Mouse (Mus musculus): ENCODE results near the gene Tfdp2. TPM values are rescaled to one million over a fixed set of nuclear protein-coding genes. Genes with fewer than 3 reads are reported as not detected.

Gene Tfdp2
- total RNA-seq, 2 experiments from 2014 or later = 12.2 to 21.4 TPM

DNA sequence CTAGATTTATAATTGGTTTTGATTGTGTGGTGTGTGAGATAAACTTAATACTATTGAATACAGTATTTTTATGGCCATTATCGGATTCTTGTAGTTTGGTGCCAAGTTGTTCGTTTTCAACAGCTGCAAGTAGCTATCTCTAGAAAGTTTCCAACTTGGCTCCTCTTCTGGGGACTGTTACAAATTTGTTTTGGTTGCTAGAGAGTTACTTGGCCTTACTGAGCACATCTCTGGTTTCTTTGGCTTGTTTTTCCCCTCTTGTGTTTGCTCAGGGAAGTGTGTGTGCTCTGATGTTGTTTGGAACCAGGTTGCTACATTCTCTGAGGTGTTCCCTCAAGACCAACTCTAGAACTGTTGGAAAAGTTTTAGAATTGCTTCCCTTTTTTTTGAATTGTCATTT lies 27.2 kb downstream of the Tfdp2 start:
- no peak for ATAC-seq (ENCODE audit: poor library complexity, severe bottlenecking)

GRCm38 (mm10) chr9:96228285-96228684 lies 32.2 kb downstream of the Tfdp2 start:
- no peak for ATAC-seq (ENCODE audit: poor library complexity, severe bottlenecking)

DNA sequence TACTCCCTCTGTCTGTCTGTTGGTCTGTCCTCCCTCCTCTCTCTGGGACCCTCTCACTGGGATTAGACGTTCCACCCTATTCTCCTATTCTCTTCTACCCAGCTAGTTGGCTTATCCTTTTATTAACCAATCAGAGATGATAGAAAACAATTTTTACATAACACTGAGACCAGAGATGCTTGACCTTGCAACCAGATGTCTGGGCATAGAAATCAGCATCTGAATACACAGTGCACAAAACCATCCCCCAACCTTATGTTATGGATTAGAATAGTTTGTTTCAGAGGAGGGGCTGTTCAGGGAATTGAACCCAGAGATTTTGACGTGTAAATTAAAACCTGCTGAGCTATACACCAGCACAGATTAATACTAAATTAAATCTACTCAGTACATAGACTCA lies 34.2 kb downstream of the Tfdp2 start:
- ATAC-seq (ENCODE audit: poor library complexity, severe bottlenecking) = no peak

DNA sequence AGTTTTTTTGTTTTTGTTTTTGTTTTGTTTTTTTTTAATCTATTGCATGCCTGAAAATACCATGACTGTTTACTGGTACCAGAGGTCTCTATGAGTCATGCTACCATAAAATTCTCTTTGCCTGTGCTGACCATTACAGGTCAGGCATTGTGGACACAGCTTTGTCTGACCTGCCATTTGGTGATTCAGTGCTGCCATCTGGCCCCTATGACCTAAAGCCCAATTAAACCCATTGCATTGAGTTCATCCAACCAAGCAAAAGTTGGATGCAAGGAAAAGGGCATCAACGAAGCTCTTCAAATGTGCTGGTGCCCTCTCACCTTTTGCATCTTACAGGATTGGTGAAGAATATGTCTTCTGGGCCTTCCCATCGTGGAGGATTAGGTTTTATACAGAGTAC lies 39.4 kb downstream of the Tfdp2 start:
- no peak for ATAC-seq (ENCODE audit: poor library complexity, severe bottlenecking)

DNA sequence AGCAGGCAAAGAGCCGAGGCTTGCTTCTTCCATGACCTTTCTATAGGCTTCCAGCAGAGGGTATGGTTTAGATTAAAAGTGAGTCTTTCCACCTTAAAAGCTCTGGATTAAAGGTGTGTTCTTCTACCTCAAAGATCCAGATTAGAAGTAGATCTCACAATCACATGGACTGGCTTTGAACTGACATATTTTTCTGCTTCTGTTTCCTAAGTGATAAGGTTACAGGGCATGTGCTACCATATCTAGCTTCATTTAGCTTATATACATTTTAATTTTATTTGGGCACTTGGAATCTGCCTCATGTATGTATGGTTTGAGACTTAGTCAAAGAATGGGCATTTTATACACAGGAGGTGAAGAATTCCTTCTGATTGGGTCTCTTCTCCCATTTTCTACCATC lies 41.3 kb downstream of the Tfdp2 start:
- no peak for ATAC-seq (ENCODE audit: poor library complexity, severe bottlenecking)

DNA sequence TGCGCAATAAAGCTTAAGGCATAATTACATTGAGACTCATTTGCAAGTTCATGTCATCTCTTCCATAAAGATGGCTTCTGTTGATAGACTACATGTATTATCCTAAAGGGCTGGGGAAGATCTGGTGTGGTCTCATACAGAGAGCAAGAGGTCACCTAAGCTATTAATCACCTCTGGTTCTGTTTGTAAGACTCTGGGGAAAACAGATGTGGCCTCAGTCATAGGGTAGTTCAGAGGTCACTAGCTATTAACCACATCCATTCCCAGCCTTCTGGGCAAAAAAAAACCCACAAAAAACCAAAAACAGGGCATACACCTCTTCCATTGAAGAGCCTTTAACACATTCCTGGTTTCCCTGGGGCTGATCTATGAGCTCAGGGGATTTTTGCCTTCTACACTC lies 42.2 kb downstream of the Tfdp2 start:
- ATAC-seq (ENCODE audit: poor library complexity, severe bottlenecking) = no peak

DNA sequence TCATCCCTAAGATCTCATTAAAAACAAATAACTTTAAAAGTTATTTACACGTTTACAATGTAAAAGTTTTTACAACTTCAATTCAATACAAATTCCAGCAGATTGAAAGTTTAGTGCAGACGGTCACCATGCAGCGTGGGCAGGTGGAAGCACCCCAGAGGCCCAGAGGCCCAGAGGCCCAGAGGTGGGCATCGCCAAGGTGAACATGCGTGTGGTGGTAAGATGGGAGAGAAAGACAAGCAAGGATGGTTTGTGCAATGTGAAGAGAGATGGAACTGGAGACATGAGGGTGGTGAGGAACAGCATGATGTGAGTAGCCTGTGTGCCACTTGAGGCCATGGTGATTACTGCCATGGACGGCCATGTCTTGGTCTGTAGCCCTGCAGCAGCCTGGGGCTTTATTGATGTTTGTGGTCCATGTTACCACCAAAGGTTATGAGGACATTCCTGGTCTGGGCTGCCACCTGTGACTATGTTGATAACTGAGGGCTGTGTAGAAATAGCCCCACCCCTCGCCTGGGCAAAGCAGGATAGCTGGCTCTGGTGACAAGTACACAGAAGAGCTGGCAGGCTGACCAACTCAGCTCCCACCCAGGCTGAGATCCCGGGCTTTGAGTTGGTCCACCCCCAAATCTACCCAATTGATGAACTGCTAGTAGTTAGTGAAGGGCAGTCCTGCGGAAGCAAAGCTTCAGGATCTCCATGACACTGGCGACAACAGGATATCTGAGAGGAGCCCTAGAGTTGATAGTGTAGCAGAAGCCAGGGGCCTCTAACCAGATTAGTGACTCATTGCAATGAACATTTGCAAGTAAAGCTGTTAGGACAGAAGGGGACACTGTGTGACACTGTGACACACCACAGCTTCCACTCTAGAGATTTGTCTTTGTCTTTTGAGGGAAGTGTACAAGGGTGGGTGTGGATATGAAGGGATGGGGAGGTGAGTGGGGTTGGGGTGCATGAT lies 45.3 kb downstream of the Tfdp2 start:
- peak; percentile 38; the same call in 1 of the 2 replicates for ATAC-seq (ENCODE audit: poor library complexity, severe bottlenecking)

- ATAC-seq (ENCODE audit: poor library complexity, severe bottlenecking) = no peak
Observed at GRCm38 (mm10) chr9:96243915-96244314, 47.8 kb downstream of the Tfdp2 start.

DNA sequence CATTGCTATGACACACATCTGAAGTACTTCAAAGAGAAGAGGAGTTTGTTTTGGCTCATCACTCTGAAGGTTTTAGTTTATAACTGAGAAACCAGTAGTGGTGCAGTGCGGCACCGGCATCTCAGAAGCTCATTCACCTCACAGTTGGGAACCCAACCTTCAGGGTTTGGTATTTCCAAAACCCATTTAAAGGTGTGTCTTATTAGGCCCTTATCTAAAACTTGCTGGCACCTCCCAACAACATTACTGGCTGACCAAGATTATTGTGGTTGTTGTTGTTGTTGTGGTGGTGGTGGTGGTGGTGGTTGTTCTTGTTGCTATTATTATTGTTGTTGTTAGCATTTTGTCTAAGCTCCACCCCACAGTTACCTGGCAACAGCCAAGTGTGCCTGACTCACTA lies 58.7 kb downstream of the Tfdp2 start:
- ATAC-seq (ENCODE audit: poor library complexity, severe bottlenecking) = no peak

GRCm38 (mm10) chr9:96258478-96258877 lies 62.4 kb downstream of the Tfdp2 start:
- peak; percentile 67 for ATAC-seq (ENCODE audit: poor library complexity, severe bottlenecking)

DNA sequence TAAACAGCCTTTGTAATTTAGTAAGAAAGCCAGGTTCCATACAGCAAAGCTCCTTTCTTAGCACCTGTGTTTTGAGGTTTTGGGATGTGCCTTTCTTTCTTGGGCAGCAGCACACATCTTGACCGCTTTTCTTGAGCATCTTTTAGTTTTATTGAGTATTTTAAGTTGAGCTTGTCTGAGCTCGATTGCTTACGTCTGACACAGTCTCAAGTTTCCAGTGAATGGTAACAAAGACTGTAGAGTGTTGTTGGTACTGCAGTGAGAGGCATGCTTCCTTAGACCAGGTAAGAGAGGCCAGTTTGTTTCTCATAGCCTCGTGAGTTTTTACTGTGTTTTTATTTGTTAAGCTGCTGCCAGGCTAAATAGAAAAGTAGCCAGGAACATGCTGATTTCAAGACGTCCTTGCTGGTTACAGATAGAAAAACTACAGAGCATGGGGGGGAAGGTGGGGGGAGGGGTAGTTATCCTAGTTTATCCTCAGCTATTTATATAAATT lies 63.0 kb downstream of the Tfdp2 start:
- ATAC-seq (ENCODE audit: poor library complexity, severe bottlenecking) = 0 out of 2 replicates have a peak, but pooled peaks have one; percentile 27

DNA sequence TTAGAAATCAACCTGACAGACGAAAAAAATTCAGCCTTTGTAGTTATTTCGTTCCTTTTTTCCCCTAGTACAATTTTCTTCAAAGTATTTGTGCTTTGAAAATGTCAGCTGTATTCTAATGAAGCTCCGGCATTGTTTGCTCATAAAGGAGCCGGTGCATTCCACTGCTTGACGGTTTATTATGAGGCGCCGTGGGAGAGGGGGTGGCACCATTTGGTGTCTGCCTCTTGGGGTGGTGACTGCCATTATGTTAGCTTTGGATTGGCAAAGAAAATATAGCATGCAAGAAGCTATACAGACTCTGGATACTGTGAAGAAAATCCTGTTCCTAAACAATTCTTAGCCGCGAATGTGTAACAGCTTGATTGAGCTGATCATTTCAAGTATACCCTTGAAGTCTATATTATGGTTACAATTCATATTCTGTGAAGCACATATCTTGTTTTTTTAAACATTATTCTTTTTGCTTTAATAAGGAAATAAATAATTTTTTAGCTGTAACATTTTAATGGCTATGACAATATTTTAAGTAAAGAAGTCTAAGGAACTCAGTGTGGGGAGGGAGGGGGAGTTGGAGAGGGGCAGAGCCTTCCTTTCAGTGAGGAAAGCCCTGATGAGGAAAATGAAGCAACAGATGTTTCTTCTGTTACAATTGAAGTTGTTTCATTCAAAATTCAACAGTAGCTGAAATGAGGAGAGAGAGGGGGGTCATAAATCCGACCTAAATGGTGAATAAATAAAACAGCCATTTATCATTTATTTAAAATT lies 63.9 kb downstream of the Tfdp2 start:
- ATAC-seq (ENCODE audit: poor library complexity, severe bottlenecking) = 0 out of 2 replicates have a peak, but pooled peaks have one; percentile 35

DNA sequence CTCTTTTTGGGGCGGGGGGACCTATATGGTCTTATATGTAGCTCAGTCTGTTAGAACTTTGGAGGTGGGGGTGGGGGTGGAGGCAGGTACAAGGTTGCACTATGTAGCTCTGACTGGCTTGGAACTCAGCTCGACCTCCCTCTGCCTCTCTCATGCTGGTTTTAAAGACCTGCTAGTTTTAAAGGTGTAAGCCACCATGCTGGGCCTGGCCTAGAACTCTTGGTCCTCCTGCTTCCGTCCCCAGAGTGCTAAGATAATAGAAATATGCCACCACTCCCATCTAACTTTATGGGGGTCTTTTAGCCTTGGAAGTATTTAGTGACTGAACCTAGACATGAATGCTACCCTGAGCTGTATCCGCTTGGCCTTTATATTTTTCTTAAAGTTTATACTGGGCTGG lies 65.0 kb downstream of the Tfdp2 start:
- no peak for ATAC-seq (ENCODE audit: poor library complexity, severe bottlenecking)

DNA sequence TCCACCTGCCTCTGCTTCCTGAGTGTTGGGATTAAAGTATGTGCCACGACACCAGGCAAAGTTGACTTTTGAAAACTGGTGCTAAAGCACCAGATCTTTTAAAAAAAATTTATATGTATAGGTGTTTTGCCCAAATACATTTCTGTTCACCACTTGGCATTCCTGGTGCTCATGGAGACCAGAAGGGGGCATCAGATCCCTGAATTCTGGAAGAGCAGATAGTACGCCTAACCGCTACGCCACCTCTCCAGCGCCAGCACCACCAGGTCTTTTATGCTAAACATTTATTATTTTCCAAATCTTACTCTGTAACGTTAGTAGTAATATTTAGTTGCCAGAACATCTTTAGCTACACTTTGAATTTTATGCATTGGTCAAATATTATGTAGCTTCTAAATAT lies 65.9 kb downstream of the Tfdp2 start:
- no peak for ATAC-seq (ENCODE audit: poor library complexity, severe bottlenecking)

DNA sequence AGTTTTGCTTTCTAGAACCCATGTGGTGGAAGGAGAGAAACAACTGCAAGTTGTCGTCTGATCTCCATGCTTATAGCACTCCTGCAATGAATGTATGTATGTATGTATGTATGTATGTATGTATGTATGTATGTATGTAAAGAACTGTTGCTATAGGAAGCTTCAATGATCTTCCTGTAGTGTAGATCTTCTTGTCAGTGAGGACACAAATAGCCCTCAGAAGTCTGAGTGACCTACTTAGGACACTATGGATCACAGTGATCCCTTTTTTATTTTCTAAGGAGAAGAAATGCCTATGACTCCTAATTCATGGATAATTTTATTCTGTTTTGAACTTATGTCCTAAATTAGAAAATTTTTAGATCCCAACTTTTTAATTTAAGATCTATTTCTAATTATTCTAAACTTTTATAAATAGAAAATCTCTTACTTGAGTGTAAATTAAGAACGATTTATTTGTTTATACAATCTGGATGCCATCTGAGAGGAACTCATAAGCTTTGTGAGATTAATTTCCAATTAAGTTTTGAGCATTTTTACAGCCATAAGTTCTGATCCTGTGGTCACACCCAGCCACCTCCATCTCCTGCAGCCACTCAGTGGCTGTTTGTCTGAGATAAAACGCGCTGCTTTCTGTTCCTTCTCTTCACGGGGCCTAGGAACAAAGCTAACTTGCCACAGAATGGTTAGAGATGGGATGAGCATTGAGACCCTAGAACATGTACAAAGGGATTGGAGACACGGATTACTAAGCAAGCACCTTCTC lies 70.9 kb downstream of the Tfdp2 start:
- ATAC-seq (ENCODE audit: poor library complexity, severe bottlenecking) = no peak

GRCm38 (mm10) chr9:96267559-96267948 lies 71.5 kb downstream of the Tfdp2 start:
- ATAC-seq (ENCODE audit: poor library complexity, severe bottlenecking) = no peak

DNA sequence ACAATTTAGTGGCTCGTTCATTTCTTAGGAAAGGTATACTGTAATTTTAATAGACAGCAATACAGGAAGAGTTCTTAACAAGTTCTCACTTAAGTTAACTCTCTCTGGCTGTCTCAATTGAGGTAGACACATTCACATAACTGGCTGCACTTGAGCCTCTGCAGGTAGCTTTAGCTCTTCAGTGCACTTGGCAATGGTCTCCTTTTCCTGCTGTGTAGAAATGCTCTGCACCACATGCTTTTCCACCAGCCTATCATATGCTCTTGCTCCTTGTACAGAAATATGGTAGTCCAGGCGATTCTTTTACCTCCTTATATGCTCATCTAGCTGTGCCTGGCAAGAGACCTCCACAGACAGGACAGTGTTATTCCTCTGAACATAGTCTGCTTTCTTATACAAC lies 73.7 kb downstream of the Tfdp2 start:
- ATAC-seq (ENCODE audit: poor library complexity, severe bottlenecking) = no peak

GRCm38 (mm10) chr9:96275543-96275942 lies 79.5 kb downstream of the Tfdp2 start:
- ATAC-seq (ENCODE audit: poor library complexity, severe bottlenecking) = no peak

DNA sequence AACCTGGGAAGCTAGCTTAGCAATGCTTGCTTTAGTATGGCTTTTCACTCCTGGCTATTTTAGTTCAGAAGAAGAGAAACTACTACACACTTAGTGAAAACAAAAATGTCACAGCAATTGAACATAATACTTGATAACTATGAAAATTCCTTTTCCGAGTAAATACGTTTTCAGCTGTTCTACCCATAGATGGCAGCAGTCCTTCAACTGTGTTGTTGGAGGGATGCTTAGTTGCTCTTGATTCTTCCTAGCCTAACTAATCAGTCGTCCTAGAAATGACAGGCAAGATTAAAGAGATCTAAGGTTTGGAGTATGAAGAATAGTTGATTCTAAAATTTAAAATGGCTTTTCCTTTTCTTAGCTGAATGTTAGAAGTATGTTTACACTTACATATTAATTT lies 85.4 kb downstream of the Tfdp2 start:
- ATAC-seq (ENCODE audit: poor library complexity, severe bottlenecking) = no peak

DNA sequence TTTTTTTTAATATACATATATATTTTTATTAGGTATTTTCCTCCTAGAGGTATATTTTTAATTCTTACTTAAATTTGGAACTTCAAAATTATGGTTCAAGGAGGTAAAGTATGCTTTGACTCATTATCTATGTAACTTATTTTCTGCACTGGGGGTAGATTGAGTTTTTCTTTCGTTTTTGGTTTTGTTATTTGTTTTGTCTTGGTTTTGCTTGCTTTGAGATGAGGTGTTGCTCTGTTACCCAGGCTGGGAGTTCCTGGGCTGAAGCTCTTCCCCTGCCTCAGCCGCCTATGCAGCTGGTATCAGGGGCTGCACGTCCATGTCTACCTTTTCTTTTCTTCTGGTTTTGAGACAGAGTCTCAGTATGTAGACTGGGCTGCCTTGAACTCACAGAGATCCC lies 86.0 kb downstream of the Tfdp2 start:
- ATAC-seq (ENCODE audit: poor library complexity, severe bottlenecking) = no peak

DNA sequence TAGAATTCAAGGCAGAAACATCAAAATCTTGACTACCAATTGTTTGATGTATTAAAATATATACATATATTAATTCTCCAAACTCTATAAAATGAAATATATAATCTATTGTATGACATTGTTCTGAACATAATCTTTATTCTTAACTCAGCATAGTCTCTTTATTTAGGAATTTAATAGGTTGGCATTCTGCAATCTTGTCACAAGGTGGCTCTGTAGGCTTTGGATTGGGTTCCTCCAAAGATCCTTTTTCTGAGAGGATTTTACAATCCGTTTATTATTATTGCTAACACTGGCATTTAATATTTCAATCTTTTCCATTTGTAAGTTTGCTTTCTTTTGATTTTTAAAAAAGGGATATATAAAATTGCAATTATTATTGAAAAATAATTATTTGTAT lies 88.8 kb downstream of the Tfdp2 start:
- ATAC-seq (ENCODE audit: poor library complexity, severe bottlenecking) = 0 out of 2 replicates have a peak, but pooled peaks have one; percentile 35

All from megakaryocyte, adult 5-6 weeks (primary cell).